ENCODE assay signal across 8 mouse cellular contexts in the genomic region with DNA sequence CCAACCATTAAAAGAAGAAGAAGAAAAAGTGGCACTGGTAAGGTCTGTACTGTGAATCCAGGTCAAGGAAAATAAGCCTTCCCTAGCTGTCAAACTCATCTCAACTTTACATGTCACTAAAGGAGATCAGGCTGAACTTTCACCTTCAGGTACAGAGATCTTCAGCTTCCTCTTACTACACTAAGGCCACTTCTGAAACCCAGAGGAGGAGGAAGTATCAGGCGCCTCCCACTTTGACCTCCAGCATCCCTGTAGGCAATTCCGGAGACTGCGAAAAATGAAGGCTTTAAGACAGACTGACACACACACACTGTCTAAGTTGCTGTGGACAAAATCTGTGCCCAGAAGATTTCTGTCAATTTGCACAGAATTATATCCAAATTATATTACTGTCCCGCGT. TPM values are rescaled to one million over a fixed set of nuclear protein-coding genes. Genes with fewer than 3 reads are reported as not detected.
A peak's percentile ranks its signal among the peaks of the same experiment; 100 is the strongest.
DNase-seq lines count a peak whose midpoint lies in the region; ATAC-seq and TF ChIP-seq lines count a peak whose summit lies in the region.

No protein-coding gene starts in this region.

- H3K4me3 ChIP-seq in forebrain, embryonic 12.5 days (replicated peaks), result peak overlapping the region; percentile 89
- peak overlapping the region; percentile 94 for H3K4me3 ChIP-seq in hindbrain, postnatal 0 days (ENCODE audit: low read length)
- H3K4me3 ChIP-seq in liver, embryonic 12.5 days, result peak overlapping the region; percentile 96
- H3K4me3 ChIP-seq in myocyte, result peak overlapping the region; percentile 73

- H3K27ac ChIP-seq in forebrain, embryonic 12.5 days, result no peak overlapping the region; the same call in 1 of the 2 replicates
- H3K27ac ChIP-seq in hindbrain, postnatal 0 days, result peak overlapping the region; percentile 86
- peak overlapping the region; percentile 97 for H3K27ac ChIP-seq in liver, embryonic 12.5 days

- no peak for TF ChIP-seq POLR2A in myocyte (IDR thresholded peaks at IDR 0.05; ENCODE audit: insufficient read length, low read depth)

- H3K9me3 ChIP-seq in forebrain, embryonic 12.5 days, result peaks cover 5% of the 10 kb centered on the region; the same call in 1 of the 2 replicates
- no peaks in the 10 kb centered on the region for H3K9me3 ChIP-seq in hindbrain, postnatal 0 days (ENCODE audit: low read length)
- H3K9me3 ChIP-seq in liver, embryonic 12.5 days (replicated peaks), result no peaks in the 10 kb centered on the region

- peak overlapping the region; percentile 76 for H3K4me2 ChIP-seq in forebrain, embryonic 12.5 days
- H3K4me2 ChIP-seq in hindbrain, postnatal 0 days (ENCODE audit: low read depth, low read length), result peak overlapping the region; percentile 85
- H3K4me2 ChIP-seq in liver, embryonic 12.5 days, result peak overlapping the region; percentile 88
- peak overlapping the region; percentile 73 for H3K4me2 ChIP-seq in myocyte (ENCODE audit: low read depth)

- WGBS in forebrain, embryonic 12.5 days, result 1% methylated on average over 5 of the region's 5 CpGs
- 0% methylated on average over 5 of the region's 5 CpGs for WGBS in hindbrain, postnatal 0 days
- 1% methylated on average over 5 of the region's 5 CpGs for WGBS in liver, embryonic 12.5 days (ENCODE audit: insufficient replicate concordance)

- ATAC-seq in forebrain, embryonic 12.5 days (ENCODE audit: low FRiP score), result 0 out of 2 replicates have a peak, but pooled peaks have one; percentile 4
- ATAC-seq in hindbrain, postnatal 0 days, result no peak
- ATAC-seq in liver, embryonic 12.5 days, result peak; percentile 53

- peak overlapping the region; percentile 42 for H3ac ChIP-seq in myocyte (ENCODE audit: control insufficient read depth, insufficient read length)

- no peak for TF ChIP-seq CTCF in hindbrain, postnatal 0 days (IDR thresholded peaks at IDR 0.05; ENCODE audit: low read depth)

- H3K4me1 ChIP-seq in forebrain, embryonic 12.5 days, result peaks cover 14% of the 10 kb centered on the region
- peaks cover 8% of the 10 kb centered on the region; the same call in 1 of the 2 replicates for H3K4me1 ChIP-seq in hindbrain, postnatal 0 days (ENCODE audit: insufficient read depth, low read length)
- H3K4me1 ChIP-seq in liver, embryonic 12.5 days, result peaks cover 26% of the 10 kb centered on the region

- no peaks in the 10 kb centered on the region for H3K27me3 ChIP-seq in forebrain, embryonic 12.5 days
- no peaks in the 10 kb centered on the region for H3K27me3 ChIP-seq in hindbrain, postnatal 0 days (ENCODE audit: insufficient read depth, low read length)
- H3K27me3 ChIP-seq in liver, embryonic 12.5 days (replicated peaks), result no peaks in the 10 kb centered on the region
- H3K27me3 ChIP-seq in myocyte (ENCODE audit: control insufficient read depth, insufficient read depth, insufficient read length), result no peaks in the 10 kb centered on the region

- no peaks in the 10 kb centered on the region for H3K36me3 ChIP-seq in forebrain, embryonic 12.5 days (replicated peaks)
- H3K36me3 ChIP-seq in hindbrain, postnatal 0 days (ENCODE audit: insufficient read depth, low read length), result no peaks in the 10 kb centered on the region
- peaks cover 6% of the 10 kb centered on the region; the same call in 1 of the 2 replicates for H3K36me3 ChIP-seq in liver, embryonic 12.5 days
- no peaks in the 10 kb centered on the region for H3K36me3 ChIP-seq in myocyte (ENCODE audit: control insufficient read depth, insufficient read depth)

- H3K79me2 ChIP-seq in myocyte (ENCODE audit: control insufficient read depth, insufficient read depth), result peaks cover 48% of the 10 kb centered on the region

- peak overlapping the region; percentile 92 for H3K9ac ChIP-seq in forebrain, embryonic 12.5 days
- H3K9ac ChIP-seq in hindbrain, postnatal 0 days (replicated peaks; ENCODE audit: low read length), result peak overlapping the region; percentile 89
- H3K9ac ChIP-seq in liver, embryonic 12.5 days, result peak overlapping the region; percentile 96

- DNase-seq in 3T3-L1 (ENCODE audit: low read depth, low spot score) (peak; percentile 50), NIH3T3 (ENCODE audit: low read depth) (peak; percentile 24)
- peak; percentile 1 for DNase-seq in hindbrain, postnatal 0 days (ENCODE audit: low spot score)
- no peak for DNase-seq in ovary, postnatal 14 days (ENCODE audit: low spot score)
- no peak for DNase-seq in left cerebral cortex, adult 11 months (ENCODE audit: low spot score)

TF ChIP-seq in myocyte, 11 proteins besides CTCF, POLR2A, EP300 and RAD21:
- TF ChIP-seq MAX (IDR thresholded peaks at IDR 0.05; ENCODE audit: low read depth), result no peak
- TF ChIP-seq TCF3 (IDR thresholded peaks at IDR 0.05; ENCODE audit: insufficient read length, low read depth), result no peak
- TF ChIP-seq TCF12 (IDR thresholded peaks at IDR 0.05; ENCODE audit: insufficient read depth, poor library complexity, severe bottlenecking), result no peak

RNA-seq across cellular contexts. Expression of a gene that starts 0.8 kb away (rescaled TPM):
- polyA plus RNA-seq in forebrain, embryonic 12.5 days (2016; fragmentation: Nextera tagmentation; extraction: Ambion mirVana), result 41.1 and 46.3 TPM in 2 replicates
- total RNA-seq in hindbrain, postnatal 0 days (2014; rRNA removed), result 37.6 and 39.3 TPM in 2 replicates
- 21.4 and 22.4 TPM in 2 replicates for polyA plus RNA-seq in hindbrain, postnatal 0 days (2015; fragmentation: Nextera tagmentation; extraction: Ambion mirVana)
- 54.8 and 55.2 TPM in 2 replicates for polyA plus RNA-seq in liver, embryonic 12.5 days (2016; fragmentation: Nextera tagmentation; extraction: Ambion mirVana)
- 6.0 TPM for polyA plus RNA-seq in myocyte (2012; fragmentation: generic; extraction: Trizol)

RNA-seq across cellular contexts. Expression of a gene that starts 25.9 kb away (rescaled TPM):
- not detected in 2 replicates for polyA plus RNA-seq in forebrain, embryonic 12.5 days (2016; fragmentation: Nextera tagmentation; extraction: Ambion mirVana)
- not detected in 2 replicates for total RNA-seq in hindbrain, postnatal 0 days (2014; rRNA removed)
- polyA plus RNA-seq in hindbrain, postnatal 0 days (2015; fragmentation: Nextera tagmentation; extraction: Ambion mirVana), result not detected in 2 replicates
- polyA plus RNA-seq in liver, embryonic 12.5 days (2016; fragmentation: Nextera tagmentation; extraction: Ambion mirVana), result not detected in 2 replicates
- polyA plus RNA-seq in myocyte (2012; fragmentation: generic; extraction: Trizol), result not detected

RNA-seq across cellular contexts. Expression of a gene that starts 38.1 kb away (rescaled TPM):
- not detected in 2 replicates for polyA plus RNA-seq in forebrain, embryonic 12.5 days (2016; fragmentation: Nextera tagmentation; extraction: Ambion mirVana)
- total RNA-seq in hindbrain, postnatal 0 days (2014; rRNA removed), result not detected in 2 replicates
- not detected in 2 replicates for polyA plus RNA-seq in hindbrain, postnatal 0 days (2015; fragmentation: Nextera tagmentation; extraction: Ambion mirVana)
- polyA plus RNA-seq in liver, embryonic 12.5 days (2016; fragmentation: Nextera tagmentation; extraction: Ambion mirVana), result not detected in 2 replicates
- polyA plus RNA-seq in myocyte (2012; fragmentation: generic; extraction: Trizol), result not detected

RNA-seq across cellular contexts. Expression of a gene that starts 59.4 kb away (rescaled TPM):
- polyA plus RNA-seq in forebrain, embryonic 12.5 days (2016; fragmentation: Nextera tagmentation; extraction: Ambion mirVana), result not detected in 2 replicates
- not detected in 2 replicates for total RNA-seq in hindbrain, postnatal 0 days (2014; rRNA removed)
- polyA plus RNA-seq in hindbrain, postnatal 0 days (2015; fragmentation: Nextera tagmentation; extraction: Ambion mirVana), result not detected in 2 replicates
- polyA plus RNA-seq in liver, embryonic 12.5 days (2016; fragmentation: Nextera tagmentation; extraction: Ambion mirVana), result not detected in 2 replicates
- polyA plus RNA-seq in myocyte (2012; fragmentation: generic; extraction: Trizol), result not detected

Comparison
In these comparisons a context has a peak if more than half of its experiments do, and no peak if none do; other contexts are left out.
1. DNase-seq: peak in 3T3-L1 (single experiment), NIH3T3 (single experiment) and hindbrain, postnatal 0 days (single experiment); none in ovary, postnatal 14 days (single experiment) and left cerebral cortex, adult 11 months (single experiment).
2. Peak in every context shown above with its lines, with median percentiles within 50 percentile points of each other: H3K4me2 ChIP-seq, H3K4me3 ChIP-seq and H3K9ac ChIP-seq.